Comparison of ENCODE assay signal across 9 mouse cellular contexts in the genomic region with DNA sequence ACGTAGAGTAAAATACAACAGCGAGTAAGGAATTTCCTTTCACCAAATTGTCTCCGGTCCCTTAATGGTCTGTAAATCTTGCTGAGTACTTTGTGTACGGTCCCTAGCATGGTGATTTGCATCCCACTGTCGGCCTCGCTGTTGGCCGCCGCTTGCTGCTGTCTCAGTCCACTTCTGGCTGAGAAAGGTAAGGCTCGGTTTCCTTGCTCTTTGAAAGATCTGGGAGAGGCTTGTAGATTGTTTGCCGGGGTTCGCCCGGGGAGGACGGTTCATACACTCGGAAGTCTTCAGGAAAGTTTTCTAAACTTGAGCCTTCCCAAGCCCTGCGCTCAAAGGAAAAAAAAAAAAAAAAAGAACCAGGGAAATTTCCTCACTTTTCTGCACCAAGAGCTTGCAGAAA. TPM values are rescaled to one million over a fixed set of nuclear protein-coding genes. Genes with fewer than 3 reads are reported as not detected.
DNase-seq lines count a peak whose midpoint lies in the region; ATAC-seq and TF ChIP-seq lines count a peak whose summit lies in the region.
"Had no signal": no experiment of that assay in that cellular context is flagged by ENCODE, and none has a peak within 500 bp of the region (broad histone marks: within the 10 kb centered on the region; RNA-seq: fewer than 3 reads in every experiment).

No protein-coding gene starts in this region.

- H3K4me1 ChIP-seq in ES-Bruce4 (ENCODE audit: control insufficient read depth, insufficient read depth, low read length): no peaks in the 10 kb centered on the region
- H3K4me1 ChIP-seq in hindbrain, embryonic 14.5 days (replicated peaks; ENCODE audit: control insufficient read depth, insufficient read depth, low read length): peaks cover 12% of the 10 kb centered on the region
- H3K4me1 ChIP-seq in stomach, embryonic 14.5 days (ENCODE audit: control insufficient read depth, insufficient read depth, low read length): peaks cover 16% of the 10 kb centered on the region; the same call in 1 of the 2 replicates

- TF ChIP-seq CTCF in ES-Bruce4 (IDR thresholded peaks at IDR 0.05; ENCODE audit: low read depth, low read length): no peak

- H3K27me3 ChIP-seq in ES-Bruce4 (ENCODE audit: control insufficient read depth, insufficient read depth, low read length, poor library complexity, severe bottlenecking): no peaks in the 10 kb centered on the region; the same call in 1 of the 2 replicates
- H3K27me3 ChIP-seq in hindbrain, embryonic 14.5 days (ENCODE audit: control insufficient read depth, insufficient read depth, low read length): peaks cover 15% of the 10 kb centered on the region
- H3K27me3 ChIP-seq in stomach, embryonic 14.5 days (ENCODE audit: control insufficient read depth, insufficient read depth, low read length): no peaks in the 10 kb centered on the region; the same call in 1 of the 2 replicates

- no peak for TF ChIP-seq POLR2A in ES-Bruce4 (IDR thresholded peaks at IDR 0.05; ENCODE audit: insufficient read depth, low read length)

- peak overlapping the region; percentile 52 for H3K9ac ChIP-seq in ES-Bruce4 (ENCODE audit: low read depth, poor library complexity, severe bottlenecking)
- peak overlapping the region; percentile 45 for H3K9ac ChIP-seq in hindbrain, embryonic 14.5 days
- peak overlapping the region; percentile 41 for H3K9ac ChIP-seq in stomach, embryonic 14.5 days (replicated peaks; ENCODE audit: low read depth, low read length)

- intact Hi-C loops in left cerebral cortex, postnatal 25 days (cut with DNase I): no loop called here

- WGBS in hindbrain, embryonic 14.5 days: 1% methylated on average over 15 of the region's 15 CpGs
- 1% methylated on average over 15 of the region's 15 CpGs for WGBS in stomach, embryonic 14.5 days

- H3K27ac ChIP-seq in ES-Bruce4 (ENCODE audit: insufficient read depth, low read length): no peak overlapping the region
- no peak overlapping the region for H3K27ac ChIP-seq in hindbrain, embryonic 14.5 days
- H3K27ac ChIP-seq in stomach, embryonic 14.5 days (ENCODE audit: low read length): peak overlapping the region; percentile 10; the same call in 1 of the 2 replicates

- H3K4me3 ChIP-seq in ES-Bruce4 (ENCODE audit: low read depth, low read length): 0 out of 2 replicates have a peak overlapping the region, but pooled peaks have one; percentile 17
- peak overlapping the region; percentile 29 for H3K4me3 ChIP-seq in hindbrain, embryonic 14.5 days (replicated peaks; ENCODE audit: low read length)
- H3K4me3 ChIP-seq in stomach, embryonic 14.5 days (ENCODE audit: low read depth, low read length): peak overlapping the region; percentile 35
- H3K4me3 ChIP-seq: erythroblast, embryonic 14.5 days had no signal

- no peaks in the 10 kb centered on the region for H3K9me3 ChIP-seq in ES-Bruce4 (replicated peaks; ENCODE audit: control insufficient read depth, insufficient read depth, low read length, poor library complexity, severe bottlenecking)
- no peaks in the 10 kb centered on the region for H3K9me3 ChIP-seq in hindbrain, embryonic 14.5 days (ENCODE audit: control insufficient read depth, low read length)
- H3K9me3 ChIP-seq in stomach, embryonic 14.5 days (ENCODE audit: control insufficient read depth, low read depth, low read length): no peaks in the 10 kb centered on the region

- TF ChIP-seq EP300 in ES-Bruce4 (IDR thresholded peaks at IDR 0.05; ENCODE audit: insufficient read depth, low read depth, low read length): no peak

- H3K4me2 ChIP-seq in hindbrain, embryonic 14.5 days (replicated peaks): peak overlapping the region; percentile 52
- peak overlapping the region; percentile 53 for H3K4me2 ChIP-seq in stomach, embryonic 14.5 days (replicated peaks; ENCODE audit: low read depth, low read length)

- no peak for ATAC-seq in hindbrain, embryonic 14.5 days (ENCODE audit: low FRiP score)
- peak; percentile 47 for ATAC-seq in megakaryocyte progenitor cell, adult 5-6 weeks (replicated peaks; ENCODE audit: poor library complexity)
- ATAC-seq in stomach, embryonic 14.5 days (ENCODE audit: insufficient number of reproducible peaks, insufficient read depth, low FRiP score, low read depth): no peak

- peak; percentile 72 for DNase-seq in adrenal gland, postnatal 14 days
- peak; percentile 68 for DNase-seq in forelimb bud, embryonic 11.5 days (ENCODE audit: low read depth, low spot score)
- DNase-seq in hindbrain, embryonic 14.5 days (ENCODE audit: low spot score): peak; percentile 72
- peak; percentile 24 to 47 for DNase-seq in left cerebral cortex, postnatal 25 days (ENCODE audit: low spot score in 2 of 2)
- DNase-seq in T-cell, adult 2 months (ENCODE audit: low spot score): no peak

- H3K36me3 ChIP-seq in ES-Bruce4 (ENCODE audit: control insufficient read depth, insufficient read depth, low read length, poor library complexity, severe bottlenecking): no peaks in the 10 kb centered on the region
- no peaks in the 10 kb centered on the region for H3K36me3 ChIP-seq in hindbrain, embryonic 14.5 days (replicated peaks; ENCODE audit: control insufficient read depth, insufficient read depth)
- no peaks in the 10 kb centered on the region for H3K36me3 ChIP-seq in stomach, embryonic 14.5 days (ENCODE audit: control insufficient read depth, insufficient read depth, low read length)

RNA-seq across cellular contexts. Expression of a gene that starts 0.4 kb away (rescaled TPM):
- 0.45 and 1.0 TPM in 2 replicates for polyA plus RNA-seq in ES-Bruce4 (2011; ENCODE audit: insufficient read depth, insufficient read length, low read depth, missing spikeins)
- 4.2 and 5.1 TPM in 2 replicates for total RNA-seq in adrenal gland, postnatal 14 days (2021)
- 13.4 and 15.0 TPM in 2 replicates for polyA plus RNA-seq in hindbrain, embryonic 14.5 days (2014; fragmentation: Nextera tagmentation; extraction: Ambion mirVana)
- total RNA-seq in left cerebral cortex, postnatal 25 days (2021): 10 to 100 TPM; 19.2 to 19.7 TPM
- total RNA-seq in megakaryocyte progenitor cell, adult 5-6 weeks (2015): 0.22 TPM in 1 of 2 replicates, not detected in the other
- 0.17 TPM in 1 of 2 replicates, not detected in the other for total RNA-seq in megakaryocyte progenitor cell, adult 5-6 weeks (2017)
- polyA plus RNA-seq in stomach, embryonic 14.5 days (2014; fragmentation: Nextera tagmentation; extraction: Ambion mirVana): 37.7 and 40.3 TPM in 2 replicates
- polyA plus RNA-seq: erythroblast, embryonic 14.5 days had no signal

RNA-seq across cellular contexts. Expression of a gene that starts 27.9 kb away (rescaled TPM):
- 13.9 and 14.0 TPM in 2 replicates for polyA plus RNA-seq in ES-Bruce4 (2011; ENCODE audit: insufficient read depth, insufficient read length, low read depth, missing spikeins)
- total RNA-seq in adrenal gland, postnatal 14 days (2021): 7.7 and 8.3 TPM in 2 replicates
- polyA plus RNA-seq in hindbrain, embryonic 14.5 days (2014; fragmentation: Nextera tagmentation; extraction: Ambion mirVana): 0.73 and 1.6 TPM in 2 replicates
- 1 to 10 TPM in 1 of 2 experiments, under 1 TPM in 1; 0.94 to 1.1 TPM for total RNA-seq in left cerebral cortex, postnatal 25 days (2021)
- 14.3 and 17.8 TPM in 2 replicates for total RNA-seq in megakaryocyte progenitor cell, adult 5-6 weeks (2015)
- total RNA-seq in megakaryocyte progenitor cell, adult 5-6 weeks (2017): 24.9 and 25.4 TPM in 2 replicates
- 6.6 and 7.0 TPM in 2 replicates for polyA plus RNA-seq in stomach, embryonic 14.5 days (2014; fragmentation: Nextera tagmentation; extraction: Ambion mirVana)
